Mouse (Mus musculus) layer of hippocampus, postnatal 36 days (tissue): Measurements from ENCODE around the gene Blm. TPM values are rescaled to one million over a fixed set of nuclear protein-coding genes. Genes with fewer than 3 reads are reported as not detected.

Source experiments
- DNase-seq, 2 experiments: peaks; one replicate each; pipeline ENCODE4 v3.0.0; 2022
- total RNA-seq, 2 experiments: library from RNA; stranded (reverse); gene quantifications; 2 replicates each; pipeline ENCODE4 v1.2.3; 2021

The Blm gene
- total RNA-seq, 2 experiments from 2014 or later = 2.0 to 4.7 TPM

GRCm38 (mm10) chr7:80439032-80439760 is 95.7 kb downstream of the Blm start:
- no peak for DNase-seq

GRCm38 (mm10) chr7:80436571-80436970 is 98.3 kb downstream of the Blm start:
- DNase-seq = no peak

- DNase-seq = no peak
Measured at GRCm38 (mm10) chr7:80435594-80435993, 99.3 kb downstream of the Blm start.

- no peak for DNase-seq
Measured at GRCm38 (mm10) chr7:80429661-80430060, 105.3 kb downstream of the Blm start.

- no peak for DNase-seq
Measured at GRCm38 (mm10) chr7:80427730-80428129, 107.2 kb downstream of the Blm start.

GRCm38 (mm10) chr7:80426363-80426762 is 108.6 kb downstream of the Blm start:
- no peak for DNase-seq

GRCm38 (mm10) chr7:80424722-80425121 is 110.2 kb downstream of the Blm start:
- DNase-seq = no peak

- peak; percentile 38 to 49 for DNase-seq
Measured at GRCm38 (mm10) chr7:80422759-80423480, 112.0 kb downstream of the Blm start.

GRCm38 (mm10) chr7:80421576-80421975 is 113.3 kb downstream of the Blm start:
- no peak for DNase-seq

- DNase-seq = no peak
Measured at GRCm38 (mm10) chr7:80420586-80420985, 114.3 kb downstream of the Blm start.

GRCm38 (mm10) chr7:80419278-80419677 is 115.6 kb downstream of the Blm start:
- no peak for DNase-seq

GRCm38 (mm10) chr7:80418036-80418435 is 116.9 kb downstream of the Blm start:
- DNase-seq = no peak

GRCm38 (mm10) chr7:80417601-80418000 is 117.3 kb downstream of the Blm start:
- no peak for DNase-seq

- DNase-seq = no peak
Measured at GRCm38 (mm10) chr7:80416969-80417368, 118.0 kb downstream of the Blm start.

- no peak for DNase-seq
Measured at GRCm38 (mm10) chr7:80414303-80414855, 120.5 kb downstream of the Blm start.

GRCm38 (mm10) chr7:80413512-80414302 is 121.2 kb downstream of the Blm start:
- DNase-seq = no peak

GRCm38 (mm10) chr7:80412781-80413180 is 122.1 kb downstream of the Blm start:
- DNase-seq = no peak

GRCm38 (mm10) chr7:80412279-80412678 is 122.6 kb downstream of the Blm start:
- peak; percentile 40 to 48 for DNase-seq

- no peak for DNase-seq
Measured at GRCm38 (mm10) chr7:80410380-80410779, 124.5 kb downstream of the Blm start.

GRCm38 (mm10) chr7:80407712-80408111 is 127.2 kb downstream of the Blm start:
- no peak for DNase-seq

- no peak for DNase-seq
Measured at GRCm38 (mm10) chr7:80406186-80406585, 128.7 kb downstream of the Blm start.

- no peak for DNase-seq
Measured at GRCm38 (mm10) chr7:80405188-80405695, 129.7 kb downstream of the Blm start, which contains the start of gene Furin. Furin (minus strand) TSS chr7:80405436.
